Mouse (Mus musculus) ES-Bruce4 (cell line): ENCODE measurements at regions not wholly inside any gene's neighbourhood (a gene's known extent, or its start where the extent isn't known, plus 50 kb on each side); places are given as distances from the start of the nearest gene placed in this dataset.

Experiments
- H3K27ac ChIP-seq: 2 replicates; pipeline ENCODE4 v1.5.1; 2012; ENCODE audit warnings: low read length, inconsistent platforms; ENCODE audit not compliant: insufficient read depth
- H3K27me3 ChIP-seq: 2 replicates; pipeline ENCODE4 v1.6.1; 2012; ENCODE audit warnings: mild to moderate bottlenecking, low read length, inconsistent platforms; ENCODE audit not compliant: control insufficient read depth, poor library complexity, insufficient read depth, severe bottlenecking
- H3K36me3 ChIP-seq: 2 replicates; pipeline ENCODE4 v1.6.1; 2012; ENCODE audit warnings: inconsistent platforms, mild to moderate bottlenecking, low read length, moderate library complexity; ENCODE audit not compliant: control insufficient read depth, poor library complexity, insufficient read depth, severe bottlenecking
- H3K4me1 ChIP-seq: one replicate; pipeline ENCODE4 v1.8.1; 2011; ENCODE audit warnings: low read length; ENCODE audit not compliant: control insufficient read depth, insufficient read depth
- H3K4me3 ChIP-seq: 2 replicates; pipeline ENCODE4 v1.5.1; 2011; ENCODE audit warnings: low read depth, mild to moderate bottlenecking, low read length
- H3K9ac ChIP-seq: 2 replicates; pipeline ENCODE4 v1.6.1; 2012; ENCODE audit warnings: low read depth, mild to moderate bottlenecking, inconsistent platforms; ENCODE audit not compliant: poor library complexity, severe bottlenecking
- H3K9me3 ChIP-seq: replicated peaks from 2 replicates; pipeline ENCODE4 v1.6.1; 2012; ENCODE audit warnings: mild to moderate bottlenecking, low read length, inconsistent platforms; ENCODE audit not compliant: control insufficient read depth, poor library complexity, insufficient read depth, severe bottlenecking
- CTCF ChIP-seq: IDR thresholded peaks from one replicate; pipeline ENCODE4 v1.8.1; 2011; ENCODE audit warnings: low read depth, low read length
- EP300 ChIP-seq: IDR thresholded peaks from 2 replicates; pipeline ENCODE4 v1.6.1; 2011; ENCODE audit warnings: low read depth, low read length; ENCODE audit not compliant: insufficient read depth
- POLR2A ChIP-seq: IDR thresholded peaks from one replicate; pipeline ENCODE4 v1.8.1; 2011; ENCODE audit warnings: low read length; ENCODE audit not compliant: insufficient read depth

DNA sequence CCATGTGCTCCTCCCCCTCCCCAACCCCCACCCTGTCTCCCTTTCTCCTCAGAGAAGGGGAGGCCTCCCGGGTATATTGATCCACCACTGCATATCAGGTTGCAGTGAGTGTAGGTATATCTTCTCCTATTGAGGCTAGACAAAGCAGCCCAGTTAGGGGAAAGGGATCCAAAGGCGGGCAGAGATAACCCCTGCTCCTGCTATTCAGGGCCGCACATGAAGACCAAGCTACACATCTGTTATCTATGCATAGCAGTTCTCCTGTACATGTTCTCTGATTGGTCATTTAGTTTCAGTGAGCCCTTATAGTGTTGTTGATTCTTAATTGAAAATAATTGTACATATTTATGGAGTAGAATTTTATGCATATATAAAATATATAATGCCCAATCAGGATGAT is 143.7 kb downstream of the Drd1 start:
- no peaks in the 10 kb centered on the region for H3K27me3 ChIP-seq
- no peak overlapping the region for H3K27ac ChIP-seq
- no peaks in the 10 kb centered on the region for H3K36me3 ChIP-seq
- no peak overlapping the region for H3K9ac ChIP-seq
- H3K9me3 ChIP-seq: no peaks in the 10 kb centered on the region
- no peaks in the 10 kb centered on the region for H3K4me1 ChIP-seq
- TF ChIP-seq CTCF (no peak), POLR2A (no peak), EP300 (no peak)
- no peak overlapping the region for H3K4me3 ChIP-seq

- H3K9ac ChIP-seq: no peak overlapping the region
- H3K4me3 ChIP-seq: no peak overlapping the region
- no peaks in the 10 kb centered on the region for H3K4me1 ChIP-seq
- no peaks in the 10 kb centered on the region for H3K36me3 ChIP-seq
- H3K27ac ChIP-seq: no peak overlapping the region
- no peaks in the 10 kb centered on the region for H3K9me3 ChIP-seq
- no peaks in the 10 kb centered on the region for H3K27me3 ChIP-seq
- no peak for TF ChIP-seq CTCF
- TF ChIP-seq EP300: no peak
- no peak for TF ChIP-seq POLR2A
Measured at GRCm38 (mm10) chr13:53911261-53911660, 144.2 kb downstream of the Drd1 start.

GRCm38 (mm10) chr13:53910251-53910650 is 145.3 kb downstream of the Drd1 start:
- Histone ChIP-seq H3K36me3 (no peaks in the 10 kb centered on the region), H3K4me3 (no peak overlapping the region), H3K9ac (no peak overlapping the region), H3K4me1 (no peaks in the 10 kb centered on the region), H3K27ac (no peak overlapping the region), H3K9me3 (no peaks in the 10 kb centered on the region), H3K27me3 (no peaks in the 10 kb centered on the region)
- no peak for TF ChIP-seq CTCF
- TF ChIP-seq EP300: no peak
- TF ChIP-seq POLR2A: no peak

DNA sequence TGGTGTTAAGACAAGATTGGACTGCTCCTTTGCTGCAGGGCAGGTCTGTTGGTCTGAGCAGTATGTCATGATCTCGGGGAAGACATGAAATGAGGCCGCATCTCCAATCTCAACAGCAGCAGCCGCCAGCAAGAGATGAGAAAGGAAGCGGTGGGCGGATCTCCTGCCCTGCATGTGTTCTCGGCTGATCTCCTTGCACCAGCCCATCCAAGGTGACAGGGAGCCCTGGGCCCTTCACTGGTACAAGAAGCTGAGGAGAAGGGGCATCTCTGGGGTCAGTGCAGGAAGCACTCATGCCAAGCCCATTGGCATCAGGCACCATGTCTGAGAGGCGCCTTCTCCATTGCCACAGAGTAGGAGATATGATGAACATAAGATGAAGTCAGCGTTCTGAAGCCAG is 151.0 kb downstream of the Drd1 start:
- no peak for TF ChIP-seq POLR2A
- TF ChIP-seq EP300: no peak
- no peak for TF ChIP-seq CTCF
- Histone ChIP-seq H3K4me1 (no peaks in the 10 kb centered on the region), H3K9ac (no peak overlapping the region), H3K4me3 (no peak overlapping the region), H3K27me3 (no peaks in the 10 kb centered on the region), H3K27ac (no peak overlapping the region), H3K9me3 (no peaks in the 10 kb centered on the region), H3K36me3 (no peaks in the 10 kb centered on the region)

DNA sequence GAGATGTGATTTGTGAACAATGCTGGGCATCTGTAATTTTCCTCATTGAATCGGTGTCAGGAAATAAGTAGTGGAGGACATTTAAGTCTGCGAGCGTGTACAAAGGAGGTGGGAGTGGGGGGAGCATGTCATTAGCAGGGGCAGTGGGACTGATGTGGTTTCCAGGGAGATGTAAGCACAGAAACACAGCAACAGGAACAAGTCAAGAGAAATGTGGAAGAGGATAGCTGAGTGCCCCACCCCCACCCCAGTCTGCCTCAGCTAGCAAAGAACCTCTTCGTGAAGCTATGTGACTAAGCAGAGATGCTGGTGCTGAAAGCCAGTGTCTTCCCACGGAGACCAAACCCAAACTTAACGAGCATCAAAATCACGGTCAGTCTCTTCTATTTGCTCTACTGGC is 151.9 kb downstream of the Drd1 start:
- Histone ChIP-seq H3K4me3 (no peak overlapping the region), H3K36me3 (no peaks in the 10 kb centered on the region), H3K27ac (no peak overlapping the region), H3K27me3 (no peaks in the 10 kb centered on the region), H3K9me3 (no peaks in the 10 kb centered on the region), H3K4me1 (no peaks in the 10 kb centered on the region), H3K9ac (no peak overlapping the region)
- TF ChIP-seq POLR2A: no peak
- TF ChIP-seq EP300: no peak
- TF ChIP-seq CTCF: no peak

GRCm38 (mm10) chr13:53902831-53903230 is 152.7 kb downstream of the Drd1 start:
- Histone ChIP-seq H3K4me1 (no peaks in the 10 kb centered on the region), H3K4me3 (no peak overlapping the region), H3K27me3 (no peaks in the 10 kb centered on the region), H3K9ac (no peak overlapping the region), H3K9me3 (no peaks in the 10 kb centered on the region; the same call in 1 of the 2 replicates), H3K27ac (no peak overlapping the region), H3K36me3 (no peaks in the 10 kb centered on the region)
- TF ChIP-seq EP300 (no peak), POLR2A (no peak), CTCF (no peak)
